Mouse (Mus musculus) liver, embryonic 12.5 days (tissue): ENCODE results near the gene Rabgap1l. TPM values are rescaled to one million over a fixed set of nuclear protein-coding genes. Genes with fewer than 3 reads are reported as not detected.
"Not testable (repeated sequence)": the region's sequence is repeated elsewhere in the genome, so short reads cannot be mapped to it uniquely, and the experiment has no call there.

Experiments used
- ATAC-seq: fragments of 200-750 bp; cut with Nextera tagmentation; 2 replicates; pipeline ENCODE4 v1.8.0; 2017; ENCODE audit warnings: moderate number of reproducible peaks, mild to moderate bottlenecking, moderate library complexity
- H3K27ac ChIP-seq: fragments of 300-500 bp; sonication (generic); 2 replicates; pipeline ENCODE4 v1.5.1; 2016; ENCODE audit warnings: mild to moderate bottlenecking
- H3K27me3 ChIP-seq: fragments of 300-500 bp; sonication (generic); replicated peaks from 2 replicates; pipeline ENCODE4 v1.6.1; 2016; ENCODE audit warnings: mild to moderate bottlenecking, moderate library complexity
- H3K36me3 ChIP-seq: fragments of 300-500 bp; sonication (generic); 2 replicates; pipeline ENCODE4 v1.6.1; 2016; ENCODE audit warnings: mild to moderate bottlenecking, moderate library complexity
- H3K4me1 ChIP-seq: fragments of 300-500 bp; sonication (generic); 2 replicates; pipeline ENCODE4 v1.6.1; 2016
- H3K4me2 ChIP-seq: fragments of 300-500 bp; sonication (generic); 2 replicates; pipeline ENCODE4 v1.6.1; 2016; ENCODE audit warnings: mild to moderate bottlenecking, moderate library complexity
- H3K4me3 ChIP-seq: fragments of 300-500 bp; sonication (generic); 2 replicates; pipeline ENCODE4 v1.5.1; 2016; ENCODE audit warnings: mild to moderate bottlenecking, moderate library complexity
- H3K9ac ChIP-seq: fragments of 300-500 bp; sonication (generic); 2 replicates; pipeline ENCODE4 v1.6.1; 2016; ENCODE audit warnings: mild to moderate bottlenecking, moderate library complexity
- H3K9me3 ChIP-seq: fragments of 300-500 bp; sonication (generic); replicated peaks from 2 replicates; pipeline ENCODE4 v1.6.1; 2016; ENCODE audit warnings: mild to moderate bottlenecking, moderate library complexity
- WGBS: fragments of 180-500 bp; shearing (Covaris S2); methylation state at CpG from one replicate; pipeline ENCODE4 v1.1.7; 2016; ENCODE audit not compliant: insufficient replicate concordance; 5-methylcytosine and 5-hydroxymethylcytosine counted together
- polyA plus RNA-seq: library from polyadenylated mRNA; unstranded; fragments of >200 nt; fragmentation: Nextera tagmentation; extraction: Ambion mirVana; gene quantifications from 2 replicates; pipeline ENCODE4 v1.2.1, GENCODE M21; 2016

Rabgap1l gene
- polyA plus RNA-seq, 1 experiment from 2014 or later, result 55.8 TPM

DNA sequence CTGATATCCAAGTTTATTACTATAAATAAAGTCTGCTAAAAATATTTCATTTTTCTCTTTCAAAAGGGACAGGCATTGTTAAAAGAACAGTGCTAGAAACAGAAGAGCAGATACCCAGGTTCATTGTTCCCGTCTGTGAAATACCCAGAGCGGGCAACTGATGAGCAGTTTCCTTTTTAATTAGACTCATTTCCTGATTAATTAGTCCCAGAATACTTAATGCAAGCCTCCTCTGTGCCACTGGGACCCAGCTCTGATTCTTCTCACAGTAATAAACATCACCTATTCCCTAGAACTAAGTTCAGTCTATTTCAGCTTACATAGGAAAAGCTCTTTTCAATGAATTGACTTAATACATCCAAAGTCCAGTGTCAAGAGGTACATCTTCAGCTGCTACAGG, 186.6 kb downstream of the Rabgap1l start:
- Histone ChIP-seq H3K4me3 (no peak overlapping the region), H3K36me3 (no peaks in the 10 kb centered on the region), H3K9me3 (no peaks in the 10 kb centered on the region), H3K9ac (no peak overlapping the region), H3K4me2 (no peak overlapping the region), H3K27ac (no peak overlapping the region), H3K27me3 (no peaks in the 10 kb centered on the region), H3K4me1 (no peaks in the 10 kb centered on the region)
- ATAC-seq, result no peak
- 79% methylated on average over 2 of the region's 2 CpGs for WGBS

DNA sequence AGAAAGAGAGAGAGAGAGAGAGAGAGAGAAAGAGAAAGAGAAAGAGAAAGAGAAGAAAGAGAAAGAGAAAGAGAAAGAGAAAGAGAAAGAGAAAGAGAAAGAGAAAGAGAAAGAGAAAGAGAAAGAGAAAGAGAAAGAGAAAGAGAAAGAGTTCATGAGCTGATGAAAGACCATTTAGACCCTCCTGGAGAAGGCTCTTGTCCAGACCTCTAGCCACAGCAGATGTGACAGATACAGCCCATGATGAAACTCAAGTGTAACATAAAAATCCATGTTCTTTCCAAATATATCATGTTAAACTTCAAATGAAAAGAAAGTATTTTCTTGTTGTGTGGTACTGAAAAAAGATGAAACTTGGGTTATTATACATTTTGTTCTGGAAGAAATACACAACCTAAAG, 189.7 kb downstream of the Rabgap1l start:
- not testable (repeated sequence) for H3K4me1 ChIP-seq, H3K9me3 ChIP-seq, ATAC-seq, H3K27ac ChIP-seq, H3K27me3 ChIP-seq, H3K9ac ChIP-seq, H3K36me3 ChIP-seq, H3K4me3 ChIP-seq, H3K4me2 ChIP-seq

DNA sequence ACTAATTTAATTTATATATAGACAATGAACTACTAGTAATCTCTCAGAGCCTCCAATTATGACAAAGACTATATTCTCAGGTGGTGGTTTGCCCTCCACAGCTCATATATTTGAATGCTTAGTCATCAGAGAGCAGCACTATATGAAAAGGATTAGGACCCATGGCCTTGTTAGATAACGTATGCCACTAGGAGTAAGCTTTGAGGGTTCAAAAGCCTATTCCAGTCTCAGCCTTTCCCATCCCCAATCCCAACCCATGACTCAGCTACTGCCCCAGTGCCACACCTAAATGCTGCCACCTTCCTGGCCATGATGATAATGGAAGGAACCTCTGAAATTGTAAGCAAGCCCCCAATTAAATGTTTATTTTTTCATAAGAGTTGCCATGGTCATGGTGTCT, 195.6 kb downstream of the Rabgap1l start:
- H3K4me2 ChIP-seq, result no peak overlapping the region
- H3K9me3 ChIP-seq, result no peaks in the 10 kb centered on the region
- WGBS, result 72% methylated on average over 1 of the region's 1 CpGs
- peaks cover 8% of the 10 kb centered on the region; the same call in 1 of the 2 replicates for H3K4me1 ChIP-seq
- H3K4me3 ChIP-seq, result no peak overlapping the region
- no peak overlapping the region for H3K9ac ChIP-seq
- ATAC-seq, result peak; percentile 83
- H3K36me3 ChIP-seq, result no peaks in the 10 kb centered on the region
- H3K27ac ChIP-seq, result no peak overlapping the region
- H3K27me3 ChIP-seq, result no peaks in the 10 kb centered on the region

DNA sequence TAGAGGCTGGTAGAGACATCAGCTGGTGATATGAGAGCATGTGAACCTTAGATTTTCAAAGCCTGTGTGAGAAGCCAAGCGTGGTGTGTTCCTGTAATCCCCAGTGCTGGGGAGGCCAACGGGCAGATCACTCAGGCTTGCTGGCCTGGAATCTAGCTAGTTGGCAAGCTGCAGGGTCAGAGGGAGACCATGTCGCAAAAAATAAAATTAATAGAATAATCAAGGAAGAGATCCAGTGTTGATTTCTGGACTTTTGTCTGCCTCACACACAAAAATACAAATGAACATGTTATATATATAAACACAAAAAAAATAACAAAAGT, 196.1 kb downstream of the Rabgap1l start:
- no peak for ATAC-seq
- no peaks in the 10 kb centered on the region for H3K9me3 ChIP-seq
- peaks cover 8% of the 10 kb centered on the region; the same call in 1 of the 2 replicates for H3K4me1 ChIP-seq
- no peak overlapping the region for H3K9ac ChIP-seq
- H3K27me3 ChIP-seq, result no peaks in the 10 kb centered on the region
- no peak overlapping the region for H3K4me2 ChIP-seq
- H3K36me3 ChIP-seq, result no peaks in the 10 kb centered on the region
- no peak overlapping the region for H3K27ac ChIP-seq
- WGBS, result 78% methylated on average over 3 of the region's 3 CpGs
- no peak overlapping the region for H3K4me3 ChIP-seq

DNA sequence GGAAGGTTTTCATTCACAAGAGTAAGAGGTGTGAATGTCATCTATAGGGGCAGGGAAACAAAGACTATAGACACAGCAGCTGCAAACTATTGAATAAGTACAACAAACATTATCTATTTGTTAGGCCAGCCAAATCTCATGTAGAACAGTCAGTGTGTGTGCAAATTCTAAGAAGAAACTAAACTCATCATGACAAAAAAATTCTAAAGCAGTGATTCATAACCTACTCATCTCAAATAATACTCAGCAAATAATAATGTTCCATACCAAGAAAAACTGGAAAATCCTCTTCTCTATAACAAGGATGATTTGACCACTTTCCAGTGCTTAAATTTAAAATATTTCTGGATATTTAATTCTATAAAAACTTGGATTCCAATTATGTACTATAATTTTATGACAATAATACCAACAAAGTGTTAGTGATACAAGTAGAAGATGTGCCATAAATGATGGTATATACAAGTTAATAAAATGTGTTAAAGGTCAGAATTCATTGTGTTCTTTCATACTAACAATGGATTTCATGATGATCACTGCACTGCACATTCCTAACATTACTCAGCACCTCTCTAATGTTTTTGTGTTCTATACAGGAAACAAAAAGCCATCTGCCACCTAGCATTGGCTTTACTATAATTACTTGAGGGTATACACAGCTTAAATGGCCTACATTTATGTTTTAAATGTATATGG, 196.6 kb downstream of the Rabgap1l start:
- H3K27me3 ChIP-seq, result no peaks in the 10 kb centered on the region

DNA sequence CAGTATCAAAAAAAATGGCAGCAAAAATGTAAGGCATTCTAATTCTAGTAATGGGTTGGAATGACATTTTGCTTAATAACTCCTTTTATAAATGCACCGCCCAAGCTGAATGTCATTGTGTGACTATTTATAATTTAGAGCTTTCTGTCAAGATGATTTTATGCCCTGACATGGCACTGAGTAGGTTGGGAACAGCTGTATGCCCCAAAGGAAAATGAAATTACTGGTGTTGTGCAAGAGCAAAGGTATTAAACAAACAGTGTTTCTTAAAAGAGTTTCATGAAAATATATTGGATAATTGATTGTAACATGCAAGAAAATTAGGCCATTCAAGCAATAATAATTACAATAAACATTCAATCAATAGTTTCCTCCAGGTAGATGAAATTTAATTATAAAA, 198.4 kb downstream of the Rabgap1l start:
- Histone ChIP-seq H3K4me3 (no peak overlapping the region), H3K27me3 (no peaks in the 10 kb centered on the region), H3K4me1 (peaks cover 8% of the 10 kb centered on the region; the same call in 1 of the 2 replicates), H3K4me2 (no peak overlapping the region), H3K36me3 (no peaks in the 10 kb centered on the region), H3K9ac (no peak overlapping the region), H3K27ac (no peak overlapping the region), H3K9me3 (no peaks in the 10 kb centered on the region)
- no peak for ATAC-seq
- 91% methylated on average over 1 of the region's 1 CpGs for WGBS

More for the DNA sequence above, 196.6 kb downstream of the Rabgap1l start:
- ATAC-seq, result no peak
- H3K27ac ChIP-seq, result no peak overlapping the region
- H3K9me3 ChIP-seq, result no peaks in the 10 kb centered on the region
- H3K9ac ChIP-seq, result no peak overlapping the region
- H3K4me2 ChIP-seq, result no peak overlapping the region
- H3K4me3 ChIP-seq, result no peak overlapping the region
- H3K36me3 ChIP-seq, result no peaks in the 10 kb centered on the region
- peaks cover 8% of the 10 kb centered on the region; the same call in 1 of the 2 replicates for H3K4me1 ChIP-seq

DNA sequence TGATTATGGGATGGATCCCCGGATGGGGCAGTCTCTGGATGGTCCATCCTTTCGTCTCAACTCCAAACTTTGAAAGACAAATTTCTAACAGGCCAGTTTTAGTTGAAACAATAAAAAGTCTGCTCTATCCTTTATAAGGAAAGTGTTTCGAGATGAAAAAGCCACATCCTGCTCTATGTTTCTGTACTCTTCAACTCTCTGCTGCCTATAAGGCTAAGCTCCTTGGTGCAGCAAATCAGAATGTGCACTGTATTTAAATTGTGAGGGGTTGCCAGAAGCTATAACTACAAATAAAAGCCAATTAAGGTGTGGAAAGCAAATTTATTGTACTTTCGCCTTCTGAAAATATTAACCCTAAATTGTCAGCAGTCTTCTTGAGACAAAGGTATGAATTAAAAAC, 198.9 kb downstream of the Rabgap1l start:
- WGBS, result 78% methylated on average over 4 of the region's 4 CpGs
- Histone ChIP-seq H3K4me3 (no peak overlapping the region), H3K4me1 (peaks cover 8% of the 10 kb centered on the region; the same call in 1 of the 2 replicates), H3K27ac (no peak overlapping the region), H3K9me3 (no peaks in the 10 kb centered on the region), H3K36me3 (no peaks in the 10 kb centered on the region), H3K4me2 (no peak overlapping the region), H3K9ac (no peak overlapping the region), H3K27me3 (no peaks in the 10 kb centered on the region)
- no peak for ATAC-seq

DNA sequence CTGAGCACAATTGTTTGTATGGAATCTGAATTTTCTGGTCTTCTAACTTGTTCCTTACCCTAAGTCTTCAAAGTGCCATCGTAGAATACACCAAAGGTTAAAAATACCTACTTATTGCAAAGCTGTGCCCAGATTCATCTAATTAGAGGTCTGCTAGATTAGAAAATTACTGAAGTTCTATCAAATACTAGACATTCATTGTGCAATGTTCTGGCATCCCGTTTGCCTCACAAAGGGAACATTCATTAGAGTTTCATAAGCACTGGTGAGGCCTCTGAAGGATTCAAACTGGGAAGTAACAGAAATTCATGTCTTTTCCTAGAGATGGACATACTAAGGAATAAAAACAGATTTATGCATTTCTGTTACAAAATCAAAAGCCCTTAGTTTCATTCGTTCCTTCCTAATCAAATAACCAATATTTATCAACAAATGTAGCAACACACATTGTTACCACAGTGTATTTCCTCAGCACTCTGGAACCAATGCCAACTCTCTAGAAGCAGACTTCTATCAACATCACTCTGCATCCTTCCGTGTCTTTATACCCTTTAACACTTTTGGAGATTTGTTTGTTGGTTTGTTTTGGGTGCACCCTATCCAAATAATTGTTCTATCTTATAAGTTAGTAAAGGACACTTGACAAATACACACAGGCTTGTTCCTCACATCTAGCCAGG, 204.0 kb downstream of the Rabgap1l start:
- Histone ChIP-seq H3K4me3 (no peak overlapping the region), H3K36me3 (no peaks in the 10 kb centered on the region), H3K27me3 (no peaks in the 10 kb centered on the region), H3K9ac (no peak overlapping the region), H3K27ac (no peak overlapping the region), H3K4me2 (no peak overlapping the region), H3K4me1 (no peaks in the 10 kb centered on the region), H3K9me3 (no peaks in the 10 kb centered on the region)
- 70% methylated on average over 4 of the region's 4 CpGs for WGBS
- no peak for ATAC-seq

DNA sequence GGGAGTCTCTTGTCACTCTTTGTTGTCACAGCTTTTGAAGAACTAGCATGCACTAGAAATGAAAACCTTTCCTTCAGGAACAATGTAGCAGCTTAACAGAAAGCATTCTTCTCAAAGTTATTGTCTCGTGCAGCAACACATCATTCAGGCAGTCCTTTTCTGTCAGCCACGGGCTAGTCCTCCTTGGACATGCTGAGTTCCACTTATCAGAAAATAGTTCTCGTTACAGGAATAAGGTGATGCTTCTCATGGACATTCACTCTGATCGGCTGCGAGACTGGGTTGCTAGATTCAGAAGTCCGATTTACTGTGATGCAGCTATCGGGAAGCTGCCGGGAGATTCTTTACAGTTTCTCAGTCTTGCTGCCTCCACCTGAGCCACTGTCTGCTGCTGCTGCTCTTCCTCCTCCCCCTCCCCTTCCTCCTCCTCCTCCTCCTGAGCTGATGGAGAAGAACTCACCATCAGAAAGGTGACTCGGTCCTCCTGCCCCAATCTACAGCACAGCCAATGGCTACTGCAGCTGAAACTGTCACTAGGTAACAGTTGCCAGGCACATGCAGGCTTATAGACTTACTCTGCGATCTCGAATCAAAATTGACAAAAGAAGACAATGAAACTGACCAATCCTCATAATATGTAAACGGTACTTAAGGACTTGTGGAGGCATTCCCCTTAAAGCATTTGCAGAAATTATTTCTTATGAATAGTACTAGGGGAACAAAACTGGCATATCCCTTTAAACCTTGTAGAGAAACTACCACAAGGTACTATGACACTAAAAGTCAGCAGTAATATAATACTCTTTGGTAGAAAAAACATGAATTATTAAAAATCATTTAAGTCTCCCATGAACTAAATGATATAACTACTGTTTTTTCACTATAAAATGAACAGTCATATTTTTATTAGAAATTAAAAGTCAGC, 213.4 kb downstream of the Rabgap1l start:
- no peak overlapping the region for H3K9ac ChIP-seq
- ATAC-seq, result no peak
- H3K4me2 ChIP-seq, result no peak overlapping the region
- H3K9me3 ChIP-seq, result no peaks in the 10 kb centered on the region
- 71% methylated on average over 12 of the region's 12 CpGs for WGBS
- H3K36me3 ChIP-seq, result no peaks in the 10 kb centered on the region
- no peaks in the 10 kb centered on the region for H3K4me1 ChIP-seq
- no peak overlapping the region for H3K27ac ChIP-seq
- H3K27me3 ChIP-seq, result no peaks in the 10 kb centered on the region
- H3K4me3 ChIP-seq, result no peak overlapping the region

DNA sequence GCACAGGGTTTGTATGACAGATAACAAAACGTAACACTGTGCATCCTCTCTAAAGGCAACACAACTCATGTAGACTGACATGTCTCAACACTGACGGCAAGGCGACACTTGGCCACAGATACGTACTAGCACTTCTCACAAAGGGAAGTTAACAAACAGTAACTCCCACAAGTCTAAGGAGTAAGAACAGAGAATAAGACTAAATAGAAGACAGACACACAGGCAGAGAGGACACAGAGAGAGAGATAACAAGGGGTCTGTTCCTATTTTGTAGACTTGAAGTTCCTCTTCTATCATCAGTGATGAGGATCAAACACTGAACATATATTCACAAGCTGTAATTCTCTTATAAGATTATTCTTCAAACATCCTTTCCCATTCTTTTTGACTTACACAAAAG, 216.9 kb downstream of the Rabgap1l start:
- Histone ChIP-seq H3K27ac (no peak overlapping the region), H3K9ac (no peak overlapping the region), H3K9me3 (no peaks in the 10 kb centered on the region), H3K27me3 (no peaks in the 10 kb centered on the region), H3K4me1 (no peaks in the 10 kb centered on the region), H3K4me3 (no peak overlapping the region), H3K4me2 (no peak overlapping the region), H3K36me3 (no peaks in the 10 kb centered on the region)
- no peak for ATAC-seq
- WGBS, result 65% methylated on average over 4 of the region's 4 CpGs

DNA sequence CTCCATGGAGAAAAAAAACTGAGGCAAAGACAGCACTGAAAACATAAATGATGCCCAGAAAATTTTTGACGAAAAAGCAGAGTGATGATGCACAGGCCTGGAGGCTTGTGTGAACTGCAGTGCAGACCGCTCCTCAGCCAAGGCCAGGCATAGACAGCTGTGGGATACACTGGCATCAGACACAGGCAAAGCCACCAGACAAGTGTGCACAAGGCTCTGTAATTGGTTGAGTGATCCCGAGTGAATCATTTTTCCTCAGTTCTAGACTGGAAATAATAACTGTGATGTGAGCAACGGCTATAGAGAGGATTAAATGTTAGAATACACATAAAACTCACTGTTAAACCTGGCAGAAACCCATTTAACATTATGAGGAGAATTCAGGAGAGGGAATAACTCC, 219.0 kb downstream of the Rabgap1l start:
- Histone ChIP-seq H3K27me3 (no peaks in the 10 kb centered on the region), H3K9ac (no peak overlapping the region), H3K4me2 (no peak overlapping the region), H3K9me3 (no peaks in the 10 kb centered on the region), H3K4me3 (no peak overlapping the region), H3K36me3 (no peaks in the 10 kb centered on the region), H3K27ac (no peak overlapping the region), H3K4me1 (no peaks in the 10 kb centered on the region)
- 73% methylated on average over 4 of the region's 4 CpGs for WGBS
- no peak for ATAC-seq

DNA sequence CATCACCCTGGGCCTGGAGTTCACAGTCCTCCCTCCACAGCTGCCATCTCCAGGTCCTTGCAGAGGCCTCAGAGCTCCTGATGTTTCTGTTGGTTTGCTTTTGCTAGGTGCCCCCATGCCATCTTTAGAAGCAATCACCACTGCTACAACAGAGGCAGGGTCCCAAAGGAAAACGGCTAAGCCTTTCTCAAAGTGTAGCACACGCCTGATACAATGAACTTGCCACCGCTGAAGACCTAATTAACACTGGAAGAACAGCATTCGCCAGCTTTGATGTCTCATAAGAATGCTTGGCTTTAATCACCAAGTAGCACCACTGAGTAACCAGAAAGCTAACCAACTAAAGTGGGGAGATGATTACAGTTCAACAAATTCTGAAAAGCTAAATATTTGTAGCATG, 226.6 kb downstream of the Rabgap1l start:
- Histone ChIP-seq H3K4me1 (no peaks in the 10 kb centered on the region), H3K27ac (no peak overlapping the region), H3K9me3 (no peaks in the 10 kb centered on the region), H3K9ac (no peak overlapping the region), H3K4me2 (no peak overlapping the region), H3K27me3 (no peaks in the 10 kb centered on the region), H3K4me3 (no peak overlapping the region), H3K36me3 (no peaks in the 10 kb centered on the region)
- ATAC-seq, result no peak
- 60% methylated on average over 4 of the region's 4 CpGs for WGBS
